Mouse (Mus musculus): Measurements from ENCODE around the gene Paqr3. TPM values are rescaled to one million over a fixed set of nuclear protein-coding genes. Genes with fewer than 3 reads are reported as not detected.

Paqr3 gene
- polyA plus RNA-seq, 2 experiments = 3.9 to 5.0 TPM

DNA sequence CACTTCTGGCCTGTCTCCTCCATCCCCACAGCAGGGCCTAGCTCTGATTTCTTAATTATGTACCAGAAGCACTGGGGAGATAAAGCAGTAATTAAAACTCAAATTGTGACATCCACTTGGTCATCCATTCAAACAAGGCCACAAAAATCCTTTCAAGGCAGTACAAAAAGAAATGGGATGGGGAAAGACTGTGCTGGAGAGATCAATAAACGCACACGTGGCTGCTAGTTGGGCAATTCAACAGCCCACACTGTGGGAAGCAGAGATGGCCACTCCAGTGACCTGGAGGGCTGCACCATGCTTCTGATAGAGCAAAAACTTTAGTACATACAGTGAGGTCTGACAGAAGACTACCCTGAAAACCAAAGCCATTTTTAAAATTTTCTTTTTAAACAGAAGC is 1.3 kb downstream of the Paqr3 start:
- no peak for DNase-seq (ENCODE audit: low spot score)
- ATAC-seq (ENCODE audit: low FRiP score, low read depth) = no peak
- Histone ChIP-seq H3K9ac (ENCODE audit: low read depth, low read length, severe bottlenecking) (no peak overlapping the region), H3K27me3 (ENCODE audit: control insufficient read depth, insufficient read depth, low read length) (no peaks in the 10 kb centered on the region), H3K4me1 (ENCODE audit: control insufficient read depth, insufficient read depth, low read length) (peaks cover 8% of the 10 kb centered on the region), H3K36me3 (ENCODE audit: control insufficient read depth, insufficient read depth, low read length) (no peaks in the 10 kb centered on the region), H3K27ac (replicated peaks; ENCODE audit: low read depth, low read length) (no peak overlapping the region), H3K4me3 (replicated peaks; ENCODE audit: low read length) (peak overlapping the region; percentile 61; the same call in 1 of the 2 replicates), H3K4me2 (replicated peaks; ENCODE audit: low read depth, low read length, severe bottlenecking) (peak overlapping the region; percentile 58), H3K9me3 (ENCODE audit: control insufficient read depth, low read length) (no peaks in the 10 kb centered on the region)
- WGBS = 43% methylated on average over 2 of the region's 2 CpGs
- TF ChIP-seq POLR2A (IDR thresholded peaks at IDR 0.05; ENCODE audit: borderline replicate concordance, extremely low read depth, insufficient read depth, insufficient read length) = no peak

DNA sequence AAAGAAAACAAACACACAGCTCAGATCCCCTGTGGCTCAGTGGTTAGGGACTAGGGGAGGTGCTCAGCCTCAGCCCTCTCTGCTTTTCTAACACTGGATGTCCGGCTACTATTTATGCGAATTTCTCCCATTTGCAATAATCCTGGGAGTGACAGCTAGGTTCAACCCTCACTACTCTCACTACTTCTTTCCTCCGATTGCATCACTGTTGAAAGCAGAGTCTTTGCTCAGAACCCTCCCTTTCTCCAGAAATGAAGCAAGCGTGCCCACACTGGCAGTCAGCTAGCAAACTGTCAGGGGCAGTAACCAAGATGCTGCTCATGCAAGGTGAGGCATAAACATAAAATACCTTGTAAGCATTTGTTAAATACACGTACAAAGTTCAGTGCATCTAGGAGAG is 3.1 kb downstream of the Paqr3 start:
- no peak for DNase-seq (ENCODE audit: low spot score)
- Histone ChIP-seq H3K4me3 (replicated peaks; ENCODE audit: low read length) (no peak overlapping the region), H3K9ac (ENCODE audit: low read depth, low read length, severe bottlenecking) (no peak overlapping the region), H3K27ac (replicated peaks; ENCODE audit: low read depth, low read length) (no peak overlapping the region), H3K4me2 (replicated peaks; ENCODE audit: low read depth, low read length, severe bottlenecking) (no peak overlapping the region), H3K9me3 (ENCODE audit: control insufficient read depth, low read length) (no peaks in the 10 kb centered on the region), H3K27me3 (ENCODE audit: control insufficient read depth, insufficient read depth, low read length) (no peaks in the 10 kb centered on the region), H3K36me3 (ENCODE audit: control insufficient read depth, insufficient read depth, low read length) (no peaks in the 10 kb centered on the region), H3K4me1 (ENCODE audit: control insufficient read depth, insufficient read depth, low read length) (peaks cover 8% of the 10 kb centered on the region)
- no peak for ATAC-seq (ENCODE audit: low FRiP score, low read depth)
- no peak for TF ChIP-seq POLR2A (IDR thresholded peaks at IDR 0.05; ENCODE audit: borderline replicate concordance, extremely low read depth, insufficient read depth, insufficient read length)
- WGBS = 87% methylated on average over 5 of the region's 5 CpGs

DNA sequence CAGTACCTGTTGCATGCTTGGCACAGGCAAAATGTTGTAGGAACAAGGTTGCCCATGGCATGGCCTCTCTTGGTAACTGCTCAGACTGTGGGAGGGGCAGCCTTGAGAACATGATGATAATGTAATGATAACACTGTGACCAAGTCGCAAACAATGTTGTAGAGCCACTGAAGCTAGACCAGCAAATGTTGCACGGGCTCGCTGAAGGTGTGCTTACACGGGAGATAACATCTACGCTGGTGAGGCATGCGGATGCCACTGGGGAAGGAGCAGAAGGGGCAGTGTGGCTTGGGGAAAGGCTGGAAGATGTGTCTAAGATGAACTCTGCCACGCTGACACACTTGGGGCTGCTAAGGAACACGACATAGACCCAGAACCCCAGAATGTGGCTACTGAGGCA is 11.4 kb downstream of the Paqr3 start:
- H3K36me3 ChIP-seq (ENCODE audit: control insufficient read depth, insufficient read depth, low read length) = peaks cover 11% of the 10 kb centered on the region
- H3K4me3 ChIP-seq (replicated peaks; ENCODE audit: low read length) = no peak overlapping the region
- no peak for DNase-seq (ENCODE audit: low spot score)

DNA sequence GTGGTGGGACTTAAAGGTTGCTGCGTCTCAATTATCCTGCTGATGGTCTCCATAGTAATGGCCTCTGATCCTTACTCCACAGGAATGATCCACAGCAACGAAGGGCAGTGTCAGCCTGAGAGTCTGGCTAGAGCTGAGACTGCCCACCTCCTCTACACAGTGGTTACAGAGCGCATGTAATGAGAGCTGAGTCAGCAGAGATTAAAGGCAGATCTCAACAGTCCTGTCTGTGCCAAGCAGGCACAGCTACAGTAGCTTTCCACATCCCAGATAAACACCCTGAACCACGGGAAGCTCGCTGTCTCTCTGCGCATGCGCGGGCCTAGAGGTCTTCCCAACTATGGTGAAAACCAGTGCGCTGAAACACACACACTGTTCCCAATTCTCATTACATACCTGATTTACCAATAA is 13.8 kb downstream of the Paqr3 start:
- H3K27ac ChIP-seq (replicated peaks; ENCODE audit: low read depth, low read length) = no peak overlapping the region
- no peak overlapping the region for H3K4me2 ChIP-seq (replicated peaks; ENCODE audit: low read depth, low read length, severe bottlenecking)
- 73% methylated on average over 9 of the region's 9 CpGs for WGBS
- no peak overlapping the region for H3K4me3 ChIP-seq (replicated peaks; ENCODE audit: low read length)
- no peak for ATAC-seq (ENCODE audit: low FRiP score, low read depth)
- no peaks in the 10 kb centered on the region for H3K9me3 ChIP-seq (ENCODE audit: control insufficient read depth, low read length)
- peaks cover 15% of the 10 kb centered on the region for H3K36me3 ChIP-seq (ENCODE audit: control insufficient read depth, insufficient read depth, low read length)
- DNase-seq (ENCODE audit: low spot score) = no peak
- no peak overlapping the region for H3K9ac ChIP-seq (ENCODE audit: low read depth, low read length, severe bottlenecking)
- TF ChIP-seq POLR2A (IDR thresholded peaks at IDR 0.05; ENCODE audit: borderline replicate concordance, extremely low read depth, insufficient read depth, insufficient read length) = no peak
- no peaks in the 10 kb centered on the region for H3K27me3 ChIP-seq (ENCODE audit: control insufficient read depth, insufficient read depth, low read length)
- H3K4me1 ChIP-seq (ENCODE audit: control insufficient read depth, insufficient read depth, low read length) = no peaks in the 10 kb centered on the region

More for the DNA sequence above, 11.4 kb downstream of the Paqr3 start:
- H3K27me3 ChIP-seq (ENCODE audit: control insufficient read depth, insufficient read depth, low read length) = no peaks in the 10 kb centered on the region
- 90% methylated on average over 8 of the region's 8 CpGs for WGBS
- no peaks in the 10 kb centered on the region for H3K4me1 ChIP-seq (ENCODE audit: control insufficient read depth, insufficient read depth, low read length)
- H3K27ac ChIP-seq (replicated peaks; ENCODE audit: low read depth, low read length) = no peak overlapping the region
- no peak for TF ChIP-seq POLR2A (IDR thresholded peaks at IDR 0.05; ENCODE audit: borderline replicate concordance, extremely low read depth, insufficient read depth, insufficient read length)
- H3K9me3 ChIP-seq (ENCODE audit: control insufficient read depth, low read length) = no peaks in the 10 kb centered on the region
- ATAC-seq (ENCODE audit: low FRiP score, low read depth) = no peak
- no peak overlapping the region for H3K4me2 ChIP-seq (replicated peaks; ENCODE audit: low read depth, low read length, severe bottlenecking)
- no peak overlapping the region for H3K9ac ChIP-seq (ENCODE audit: low read depth, low read length, severe bottlenecking)

DNA sequence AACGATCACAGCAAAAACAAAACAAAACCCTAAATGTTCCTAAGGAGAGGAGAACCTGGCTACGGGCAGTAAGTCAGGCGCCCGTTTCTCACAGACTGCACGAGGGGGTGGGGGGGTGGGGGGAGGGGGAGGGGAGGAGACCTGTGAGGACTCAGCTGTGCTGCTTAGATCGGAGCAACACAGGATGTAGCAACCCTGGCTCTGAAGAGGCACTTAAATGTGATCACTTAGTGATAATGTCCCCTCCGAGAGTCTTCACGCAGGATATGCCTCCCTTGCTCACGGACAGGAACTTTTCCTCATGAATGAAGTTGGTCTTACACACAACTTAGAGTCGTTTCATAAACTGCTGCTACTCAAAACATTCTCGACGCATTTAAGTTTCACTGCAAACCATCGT is 16.1 kb downstream of the Paqr3 start:
- Histone ChIP-seq H3K36me3 (ENCODE audit: control insufficient read depth, insufficient read depth, low read length) (peaks cover 15% of the 10 kb centered on the region; the same call in 1 of the 2 replicates), H3K4me1 (ENCODE audit: control insufficient read depth, insufficient read depth, low read length) (no peaks in the 10 kb centered on the region), H3K27ac (replicated peaks; ENCODE audit: low read depth, low read length) (no peak overlapping the region), H3K4me3 (replicated peaks; ENCODE audit: low read length) (no peak overlapping the region), H3K9me3 (ENCODE audit: control insufficient read depth, low read length) (no peaks in the 10 kb centered on the region), H3K9ac (ENCODE audit: low read depth, low read length, severe bottlenecking) (no peak overlapping the region), H3K27me3 (ENCODE audit: control insufficient read depth, insufficient read depth, low read length) (no peaks in the 10 kb centered on the region), H3K4me2 (replicated peaks; ENCODE audit: low read depth, low read length, severe bottlenecking) (no peak overlapping the region)
- ATAC-seq (ENCODE audit: low FRiP score, low read depth) = no peak
- WGBS = 54% methylated on average over 13 of the region's 13 CpGs
- TF ChIP-seq POLR2A (IDR thresholded peaks at IDR 0.05; ENCODE audit: borderline replicate concordance, extremely low read depth, insufficient read depth, insufficient read length) = no peak
- DNase-seq (ENCODE audit: low spot score) = no peak

DNA sequence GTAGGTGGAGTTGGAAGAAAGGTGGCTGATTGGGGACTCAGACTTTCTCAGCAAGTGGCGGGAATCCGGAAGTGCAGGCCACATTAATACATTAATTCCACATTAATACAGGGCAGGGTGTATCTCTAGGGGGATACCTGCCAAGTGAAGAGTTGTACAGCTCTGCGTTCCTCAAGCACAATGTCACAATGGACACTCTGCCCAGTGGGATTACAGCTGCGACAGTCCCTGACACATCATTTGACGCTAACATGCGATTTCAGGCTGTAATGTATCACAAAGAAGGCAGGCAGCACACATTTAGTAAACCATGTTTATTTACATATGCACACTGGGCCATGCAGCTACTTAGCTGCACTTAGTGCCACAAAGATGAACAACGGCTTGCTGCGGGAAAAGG is 18.4 kb downstream of the Paqr3 start:
- Histone ChIP-seq H3K27ac (replicated peaks; ENCODE audit: low read depth, low read length) (no peak overlapping the region), H3K4me3 (replicated peaks; ENCODE audit: low read length) (no peak overlapping the region), H3K36me3 (ENCODE audit: control insufficient read depth, insufficient read depth, low read length) (peaks cover 11% of the 10 kb centered on the region), H3K27me3 (ENCODE audit: control insufficient read depth, insufficient read depth, low read length) (no peaks in the 10 kb centered on the region), H3K4me2 (replicated peaks; ENCODE audit: low read depth, low read length, severe bottlenecking) (no peak overlapping the region), H3K9me3 (ENCODE audit: control insufficient read depth, low read length) (no peaks in the 10 kb centered on the region), H3K4me1 (ENCODE audit: control insufficient read depth, insufficient read depth, low read length) (no peaks in the 10 kb centered on the region), H3K9ac (ENCODE audit: low read depth, low read length, severe bottlenecking) (no peak overlapping the region)
- no peak for ATAC-seq (ENCODE audit: low FRiP score, low read depth)
- 88% methylated on average over 8 of the region's 8 CpGs for WGBS
- TF ChIP-seq POLR2A (IDR thresholded peaks at IDR 0.05; ENCODE audit: borderline replicate concordance, extremely low read depth, insufficient read depth, insufficient read length) = no peak
- no peak for DNase-seq (ENCODE audit: low spot score)
